Mouse (Mus musculus) bone marrow macrophage, adult 2 months (primary cell): ENCODE data around the gene Ttyh3.
A peak's percentile ranks its signal among the peaks of the same experiment; 100 is the strongest.

ENCODE experiments used
- CTCF ChIP-seq: IDR thresholded peaks from 2 replicates; pipeline ENCODE4 v1.5.1; 2012; ENCODE audit warnings: low read depth, mild to moderate bottlenecking, low read length, moderate library complexity
- POLR2A ChIP-seq: IDR thresholded peaks from 2 replicates; pipeline ENCODE4 v1.6.1; 2012; ENCODE audit warnings: mild to moderate bottlenecking, low read depth, low read length, borderline replicate concordance

DNA sequence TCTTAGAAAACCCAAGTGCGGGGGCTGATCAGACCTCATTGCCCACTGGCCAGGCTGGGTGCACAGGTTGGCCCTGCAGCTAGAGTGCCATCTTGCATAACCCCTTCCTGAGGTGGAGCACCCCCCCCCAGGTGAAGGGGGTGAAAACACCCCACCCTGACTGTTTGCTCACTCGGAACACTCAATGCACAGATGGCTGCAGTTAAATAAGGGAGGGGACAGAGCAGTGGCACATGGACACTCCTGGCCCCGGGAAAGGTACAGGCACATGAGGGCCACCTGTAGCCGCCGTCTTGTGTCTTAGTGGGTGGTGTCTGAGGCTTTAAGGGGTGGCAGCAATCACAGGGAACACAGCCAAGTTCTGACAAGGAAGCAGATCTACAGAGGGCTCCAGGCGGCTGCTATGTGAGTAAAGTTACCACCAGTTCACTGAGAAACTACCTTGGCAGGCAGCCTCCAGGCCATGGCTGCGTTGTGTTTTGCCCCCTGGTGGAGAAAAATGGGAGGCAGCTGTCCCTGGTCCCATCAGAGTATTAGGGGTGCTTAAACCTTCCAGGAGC, 14.9 kb upstream of the Ttyh3 start:
- TF ChIP-seq POLR2A (no peak), CTCF (peak; percentile 45; the same call in 1 of the 2 replicates)
